Mouse (Mus musculus) frontal cortex, postnatal 25 days (tissue): ENCODE data around the gene BC147527.
"Not testable (repeated sequence)": the region's sequence is repeated elsewhere in the genome, so short reads cannot be mapped to it uniquely, and the experiment has no call there.

Source experiments
- DNase-seq, 2 experiments: peaks; one replicate each; pipeline ENCODE4 v3.0.0; 2022; ENCODE audit warnings: low spot score in 2 of 2

The BC147527 gene

DNA sequence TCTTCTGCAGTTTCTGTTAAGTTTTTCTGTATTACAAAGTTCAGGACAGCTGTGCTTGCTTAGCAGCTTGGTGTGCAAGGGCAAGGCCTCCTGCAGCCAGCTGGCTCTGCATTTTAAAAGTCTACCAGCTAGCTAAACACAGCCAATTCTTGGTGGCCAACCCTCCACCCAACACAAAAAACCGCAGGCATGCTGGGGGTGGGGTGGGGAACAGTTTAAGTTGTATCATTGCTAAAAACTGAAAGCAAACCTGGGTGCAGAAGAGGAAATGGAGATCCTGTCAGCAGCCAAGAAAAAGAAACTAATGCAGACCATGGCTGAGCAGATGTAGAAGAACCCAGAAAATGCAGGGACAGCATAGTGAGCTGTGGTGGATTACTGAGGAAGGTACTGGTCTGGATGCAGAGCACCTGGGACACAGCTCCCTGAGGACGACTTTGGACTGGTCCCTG, at the start of gene BC147527:
BC147527 (plus strand) TSS at position 402 of the 452 bp plus-strand sequence.
- DNase-seq: no peak

DNA sequence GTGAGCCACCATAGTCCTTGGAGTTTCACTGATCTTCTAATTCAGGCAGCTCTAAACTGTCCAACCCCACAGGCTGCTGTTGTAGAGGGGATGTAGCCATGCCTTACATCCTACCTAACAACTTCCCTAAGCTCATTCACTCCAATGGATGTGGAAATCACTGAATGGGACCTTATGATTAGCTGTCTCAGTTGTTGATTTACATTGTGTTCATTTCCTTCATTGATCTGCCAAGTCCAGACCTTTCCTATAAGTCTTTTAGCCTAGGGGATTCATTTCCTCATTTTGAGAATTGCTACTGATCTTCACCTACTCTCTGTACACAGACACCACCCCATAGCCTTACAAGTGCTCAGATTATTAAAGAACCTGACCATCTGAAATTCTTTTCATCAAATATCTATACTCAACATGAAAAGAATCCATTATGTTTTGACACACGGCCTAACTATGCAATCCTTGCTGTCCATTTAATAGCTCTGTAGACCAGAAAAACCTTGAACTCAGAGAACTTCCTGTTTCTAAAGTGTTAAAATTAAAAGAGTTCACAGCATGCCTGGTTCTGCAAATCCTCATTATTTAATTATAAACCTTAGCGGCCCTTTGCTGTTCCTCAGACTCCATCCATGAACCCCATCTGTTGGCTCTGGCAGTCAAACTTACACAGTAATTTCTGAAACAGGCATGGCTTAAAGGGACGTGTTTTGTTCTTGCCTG, 48.8 kb upstream of the BC147527 start:
- DNase-seq: not testable (repeated sequence)

DNA sequence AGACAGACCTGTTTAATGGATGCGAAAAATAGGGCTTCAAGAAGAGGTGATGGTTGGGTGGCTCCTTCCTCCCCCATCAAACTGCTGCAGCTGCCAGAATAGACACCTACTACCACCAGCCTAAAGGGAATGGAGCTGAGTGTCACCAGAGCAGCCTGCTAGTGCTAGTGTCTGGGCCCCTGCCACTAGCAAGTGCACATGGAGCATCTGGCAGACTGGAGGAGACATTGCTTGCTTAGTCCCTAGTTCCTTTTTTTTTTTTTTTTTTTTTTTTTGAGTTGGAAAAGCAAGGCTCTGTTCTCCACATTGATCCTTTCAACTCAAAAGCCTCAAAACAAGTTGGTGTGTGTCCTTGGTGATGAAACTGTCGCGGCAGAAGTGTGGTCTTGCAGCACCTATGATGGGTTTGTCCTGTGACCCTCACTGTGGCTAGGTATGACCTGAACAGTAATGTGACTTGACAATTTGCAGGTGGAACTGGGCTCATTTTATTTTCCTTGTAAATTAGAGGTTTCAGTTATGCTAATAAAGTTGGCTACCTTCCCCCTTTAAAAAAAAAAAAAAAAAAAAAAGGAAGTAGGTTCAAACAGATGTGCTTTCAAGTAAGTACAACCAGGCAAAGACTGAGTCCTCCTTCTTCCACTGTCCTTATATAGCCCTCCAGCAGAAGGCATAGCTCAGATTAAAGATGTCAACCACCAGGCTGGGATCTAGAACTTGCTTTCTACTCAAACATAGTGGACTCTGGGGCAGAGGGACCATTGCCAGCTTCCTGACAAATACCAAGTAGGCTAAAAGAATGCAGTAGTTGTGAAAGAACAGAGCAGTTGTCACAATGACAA, 41.2 kb upstream of the BC147527 start:
- not testable (repeated sequence) for DNase-seq

DNA sequence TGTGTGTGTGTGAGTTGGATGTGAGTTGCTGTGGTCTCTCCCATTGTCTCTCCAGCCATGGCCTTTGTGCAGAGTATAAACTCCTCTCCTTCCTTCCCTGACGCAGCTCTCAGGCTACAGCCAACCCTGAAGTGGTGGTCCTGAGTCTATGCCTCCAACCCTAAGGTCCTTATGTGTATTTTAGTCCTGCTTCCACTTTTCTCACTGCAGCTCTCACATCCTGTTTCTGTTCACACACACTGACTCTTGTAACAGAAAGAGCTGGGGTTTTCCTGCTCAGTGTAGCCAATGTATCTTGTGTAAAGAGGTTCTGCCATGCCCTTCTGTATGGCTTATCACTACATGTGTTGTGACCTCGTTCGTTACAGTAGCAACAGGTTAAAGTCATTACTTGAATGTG, 40.5 kb upstream of the BC147527 start:
- not testable (repeated sequence) for DNase-seq

DNA sequence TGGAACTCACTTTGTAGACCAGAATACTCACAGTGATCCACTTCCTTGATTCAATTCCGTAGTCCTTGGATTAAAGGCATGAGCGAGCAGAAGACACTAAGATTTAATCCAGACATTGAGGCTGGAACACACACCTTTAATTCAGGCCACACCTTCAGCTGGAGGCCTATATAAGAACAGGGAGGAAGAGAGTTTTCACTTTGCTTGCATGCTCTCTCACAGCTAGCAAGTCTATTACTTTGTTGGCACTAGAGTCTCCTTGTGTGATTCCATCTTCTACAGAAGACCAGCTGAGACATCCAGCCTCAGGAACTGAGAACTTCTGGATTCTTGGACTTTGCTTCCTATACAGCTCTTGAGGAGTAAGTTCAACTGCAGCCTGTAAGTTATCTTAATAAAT, 37.3 kb upstream of the BC147527 start, which contains the start of gene AF067061:
AF067061 (plus strand) TSS at position 245 of the 400 bp plus-strand sequence.
- not testable (repeated sequence) for DNase-seq

DNA sequence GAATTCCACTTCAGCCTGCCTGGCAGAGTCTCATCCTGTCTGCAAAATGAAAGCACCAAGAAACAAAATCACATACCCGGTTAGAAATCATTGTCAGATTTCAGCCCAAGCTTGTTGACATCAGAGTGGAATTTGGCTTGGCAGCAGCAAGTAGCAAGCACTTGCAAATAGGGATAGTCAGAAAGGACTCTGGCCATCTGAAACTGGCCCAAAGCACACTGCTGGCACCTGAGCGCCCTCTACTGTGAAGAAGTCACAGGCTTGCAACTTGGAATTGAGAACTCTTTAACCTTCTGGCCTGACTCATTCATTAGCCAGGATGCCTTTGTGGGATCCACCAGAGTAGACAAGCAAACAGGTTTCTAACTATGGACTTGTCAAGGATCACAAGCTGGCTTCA, 22.4 kb upstream of the BC147527 start:
- DNase-seq: not testable (repeated sequence)

DNA sequence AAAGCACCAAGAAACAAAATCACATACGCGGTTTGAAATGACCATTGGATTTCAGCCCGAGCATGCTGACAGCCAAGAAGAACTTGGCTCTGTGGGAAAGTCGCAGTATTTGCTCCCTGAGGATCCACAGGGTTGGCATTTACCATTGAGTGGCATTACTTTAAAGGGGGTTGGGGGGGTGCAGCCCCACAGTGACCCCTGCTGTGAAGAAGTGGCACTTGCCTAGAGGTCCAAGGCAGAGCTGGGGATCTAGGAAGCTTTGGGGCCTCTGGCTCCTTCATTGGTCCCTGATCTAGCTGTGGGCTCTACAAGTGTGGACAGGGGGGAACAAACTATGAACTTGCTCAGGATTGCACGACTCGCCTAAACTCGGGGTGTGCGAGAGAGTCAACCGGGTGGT, 21.4 kb upstream of the BC147527 start:
- no peak for DNase-seq

DNA sequence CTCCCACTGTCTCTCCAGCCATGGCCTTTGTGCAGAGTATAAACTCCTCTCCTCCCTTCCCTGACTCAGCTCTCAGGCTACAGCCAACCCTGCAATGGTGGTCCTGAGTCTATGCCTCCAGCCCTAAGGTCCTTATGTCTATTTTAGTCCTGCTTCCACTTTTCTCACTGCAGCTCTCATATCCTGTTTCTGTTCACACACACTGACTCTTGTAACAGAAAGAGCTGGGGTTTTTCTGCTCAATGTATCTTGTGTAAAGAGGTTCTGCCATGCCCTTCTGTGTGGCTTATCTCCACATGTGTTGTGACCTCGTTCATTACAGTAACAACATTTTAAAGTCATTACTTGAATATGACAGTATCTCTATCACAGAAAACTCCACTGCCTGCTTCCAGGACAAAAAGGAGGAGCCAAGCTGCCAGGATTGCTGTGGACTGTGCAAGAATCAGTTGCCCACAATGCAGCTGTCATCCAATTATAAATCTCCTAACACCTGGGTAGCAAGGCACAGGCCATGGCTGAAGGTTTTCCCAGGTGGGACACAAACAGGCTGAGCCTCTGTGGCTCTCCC, 783 bp upstream of the BC147527 start:
- DNase-seq: no peak

DNA sequence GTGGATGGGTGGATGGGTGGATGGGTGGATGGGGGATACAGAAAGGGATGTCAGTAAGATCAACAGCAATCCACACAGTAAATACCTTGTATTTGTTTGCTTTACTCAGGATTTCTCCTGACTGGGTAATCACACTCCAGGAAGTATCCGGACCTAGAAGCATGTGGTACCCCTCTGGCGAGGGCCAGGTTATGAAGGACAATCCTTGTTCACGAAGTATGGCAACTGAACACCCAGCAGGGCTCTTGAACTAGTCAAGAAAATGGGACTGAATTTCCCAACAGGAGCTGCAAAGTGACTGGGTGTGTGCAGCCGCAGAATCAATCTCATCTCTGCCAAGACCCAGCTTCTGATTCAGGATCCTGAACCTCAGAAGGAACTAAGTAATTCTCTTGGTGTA, 661 bp downstream of the BC147527 start:
- DNase-seq: no peak

DNA sequence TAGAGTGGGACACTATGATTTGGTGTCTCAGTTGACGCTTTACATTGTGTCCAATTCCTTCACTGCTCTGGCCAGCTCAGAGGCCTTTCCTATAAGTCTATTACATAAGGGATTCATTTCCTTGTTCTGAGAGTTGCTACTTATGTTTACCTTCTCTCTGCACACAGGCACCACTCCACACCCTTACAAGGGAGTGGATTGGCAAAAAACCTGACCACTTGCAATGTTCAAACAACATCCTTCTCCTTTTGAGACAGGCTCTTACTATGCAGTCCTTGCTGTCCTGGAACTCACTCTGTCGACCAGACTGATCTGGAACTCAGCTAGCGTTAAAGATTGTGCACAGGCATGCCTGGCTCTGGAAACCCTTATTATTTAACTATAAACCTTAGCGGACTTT, 10.6 kb downstream of the BC147527 start:
- DNase-seq: no peak

DNA sequence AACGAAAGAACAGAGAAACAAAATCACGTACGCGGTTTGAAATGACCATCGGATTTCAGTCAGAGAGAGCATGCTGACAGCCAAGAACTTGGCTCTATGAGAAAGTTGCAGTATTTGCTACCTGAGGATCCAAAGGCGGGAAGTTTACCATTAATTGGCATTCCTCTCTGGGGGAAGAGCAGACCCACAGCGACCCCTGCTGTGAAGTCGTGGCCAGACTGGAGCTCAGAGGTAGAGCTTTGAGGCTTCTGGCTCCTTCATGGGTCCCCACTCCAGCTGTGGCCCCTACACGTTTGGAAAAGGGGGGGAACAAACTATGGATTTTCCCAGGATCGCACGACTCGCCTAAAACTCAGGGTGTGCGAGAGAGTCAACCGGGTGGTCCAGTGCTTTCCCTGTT, 13.4 kb downstream of the BC147527 start:
- no peak for DNase-seq

DNA sequence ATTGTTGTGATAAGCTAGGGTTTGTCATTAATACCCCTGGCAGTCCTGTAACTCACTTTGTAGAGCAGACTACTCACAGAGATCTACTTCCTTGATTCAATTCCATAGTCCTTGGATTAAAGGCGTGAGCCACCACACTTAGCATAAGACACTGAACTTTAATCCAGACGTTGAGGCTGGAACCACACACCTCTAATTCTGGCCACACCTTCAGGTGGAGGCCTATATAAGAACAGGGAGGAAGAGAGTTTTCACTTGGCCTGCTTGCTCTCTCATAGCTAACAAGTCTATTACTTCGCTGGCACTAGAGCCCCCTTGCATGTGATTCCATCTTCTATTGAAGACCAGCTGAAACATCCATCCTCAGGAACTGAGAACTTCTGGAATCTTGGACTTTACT, 16.4 kb downstream of the BC147527 start, which contains the start of gene Tcstv3:
Tcstv3 (plus strand) TSS at position 301 of the 400 bp plus-strand sequence.
- not testable (repeated sequence) for DNase-seq

DNA sequence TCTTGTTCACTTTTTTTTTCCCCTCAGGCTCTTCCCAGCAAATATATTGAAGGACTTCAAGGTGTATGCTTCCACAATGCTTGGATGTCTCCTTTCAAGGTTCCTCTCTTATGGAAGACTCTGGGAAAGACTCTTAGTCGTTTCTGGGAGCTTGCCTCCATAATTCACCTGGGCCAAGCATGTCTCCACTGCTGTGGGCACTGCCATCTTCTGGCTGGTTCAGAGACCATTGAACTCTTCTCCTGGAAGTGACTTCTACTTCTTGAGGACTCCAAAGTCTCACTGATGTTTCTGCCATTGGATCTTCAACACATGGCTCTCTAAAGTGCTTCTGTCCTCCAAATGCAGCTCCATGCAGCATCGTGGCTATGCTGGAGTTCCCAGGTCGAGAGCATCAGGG, 20.0 kb downstream of the BC147527 start:
- DNase-seq: no peak

DNA sequence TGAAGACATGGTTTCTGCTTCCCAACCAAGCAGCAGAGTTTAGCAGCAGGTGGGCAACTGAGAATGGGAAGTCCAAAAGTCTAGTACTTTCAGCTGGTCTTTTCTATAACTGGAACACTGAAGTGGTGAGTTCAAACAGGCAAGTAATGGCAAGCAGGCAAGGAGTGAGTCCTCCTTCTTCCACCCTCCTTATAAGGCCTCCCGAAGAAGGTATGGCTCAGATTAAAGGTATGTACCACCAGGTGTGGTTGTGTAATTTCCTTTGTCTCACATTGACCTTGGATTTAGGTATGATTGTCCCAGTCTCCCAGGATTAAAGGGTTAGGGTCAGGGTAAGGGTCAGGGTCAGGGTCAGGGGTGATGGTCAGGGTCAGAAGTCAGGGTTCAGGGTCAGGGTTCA, 20.5 kb downstream of the BC147527 start:
- no peak for DNase-seq
